Mouse (Mus musculus) lung, postnatal 0 days (tissue): ENCODE measurements around the gene Ralgapa2. TPM values are rescaled to one million over a fixed set of nuclear protein-coding genes. Genes with fewer than 3 reads are reported as not detected.

Experiments used
- ATAC-seq: fragments of 200-750 bp; cut with Nextera tagmentation; 2 replicates; pipeline ENCODE4 v1.8.0; 2017; ENCODE audit warnings: moderate library complexity
- DNase-seq: peaks from one replicate; pipeline ENCODE4 v3.0.0-alpha.2; 2016; ENCODE audit warnings: low spot score
- H3K27ac ChIP-seq: fragments of 300-500 bp; sonication (generic); 2 replicates; pipeline ENCODE4 v1.5.1; 2014; ENCODE audit warnings: antibody characterized with exemption, mild to moderate bottlenecking, low read length, mixed read lengths
- H3K27me3 ChIP-seq: fragments of 300-500 bp; sonication (generic); replicated peaks from 2 replicates; pipeline ENCODE4 v1.6.1; 2014; ENCODE audit warnings: low read length, mixed read lengths; ENCODE audit not compliant: insufficient read depth
- H3K36me3 ChIP-seq: fragments of 300-500 bp; sonication (generic); 2 replicates; pipeline ENCODE4 v1.6.1; 2014; ENCODE audit warnings: low read length, mixed read lengths; ENCODE audit not compliant: insufficient read depth
- H3K4me1 ChIP-seq: fragments of 300-500 bp; sonication (generic); 2 replicates; pipeline ENCODE4 v1.6.1; 2014; ENCODE audit warnings: antibody characterized with exemption, low read depth, low read length, mixed read lengths; ENCODE audit not compliant: insufficient read depth
- H3K4me2 ChIP-seq: fragments of 300-500 bp; sonication (generic); replicated peaks from 2 replicates; pipeline ENCODE4 v1.6.1; 2014; ENCODE audit warnings: low read depth, mild to moderate bottlenecking, low read length, moderate library complexity, mixed read lengths
- H3K4me3 ChIP-seq: fragments of 300-500 bp; sonication (generic); 2 replicates; pipeline ENCODE4 v1.5.1; 2014; ENCODE audit warnings: low read depth, low read length
- H3K9ac ChIP-seq: fragments of 300-500 bp; sonication (generic); replicated peaks from 2 replicates; pipeline ENCODE4 v1.6.1; 2014; ENCODE audit warnings: low read depth, mild to moderate bottlenecking
- H3K9me3 ChIP-seq: fragments of 300-500 bp; sonication (generic); 2 replicates; pipeline ENCODE4 v1.6.1; 2016; ENCODE audit warnings: low read length, mixed read lengths
- CTCF ChIP-seq: IDR thresholded peaks from 2 replicates; pipeline ENCODE4 v1.5.1; 2016; ENCODE audit warnings: antibody characterized with exemption, mild to moderate bottlenecking
- EP300 ChIP-seq: IDR thresholded peaks from 2 replicates; pipeline ENCODE4 v1.6.1; 2016; ENCODE audit warnings: antibody characterized with exemption, mild to moderate bottlenecking, control low read depth
- WGBS: fragments of 180-500 bp; shearing (Covaris S2); extraction: QIAGEN DNeasy Blood & Tissue Kit; methylation state at CpG from one replicate; pipeline ENCODE4 v1.1.7; 2014; 5-methylcytosine and 5-hydroxymethylcytosine counted together
- polyA plus RNA-seq: library from polyadenylated mRNA; unstranded; fragments of >200 nt; fragmentation: Nextera tagmentation; extraction: Ambion mirVana; gene quantifications from 2 replicates; pipeline ENCODE4 v1.2.1, GENCODE M21; 2015

Gene Ralgapa2
- polyA plus RNA-seq, 1 experiment from 2014 or later, result 9.1 TPM

- TF ChIP-seq CTCF, result no peak
- no peak for TF ChIP-seq EP300
- no peaks in the 10 kb centered on the region; the same call in 1 of the 2 replicates for H3K4me1 ChIP-seq
- no peak overlapping the region for H3K4me3 ChIP-seq
- H3K4me2 ChIP-seq, result no peak overlapping the region
- no peaks in the 10 kb centered on the region for H3K36me3 ChIP-seq
- ATAC-seq (no peak), DNase-seq (no peak)
- no peak overlapping the region for H3K27ac ChIP-seq
- no peak overlapping the region for H3K9ac ChIP-seq
- no peaks in the 10 kb centered on the region for H3K27me3 ChIP-seq
- WGBS, result 100% methylated on average over 1 of the region's 1 CpGs
- H3K9me3 ChIP-seq, result no peaks in the 10 kb centered on the region
Observed at GRCm38 (mm10) chr2:146493354-146493946, 18.7 kb downstream of the Ralgapa2 start.

GRCm38 (mm10) chr2:146491830-146492610, 20.1 kb downstream of the Ralgapa2 start:
- H3K27ac ChIP-seq, result no peak overlapping the region
- no peak overlapping the region for H3K9ac ChIP-seq
- WGBS, result 89% methylated on average over 5 of the region's 5 CpGs
- ATAC-seq (no peak), DNase-seq (no peak)
- H3K4me2 ChIP-seq, result no peak overlapping the region
- peaks cover 5% of the 10 kb centered on the region; the same call in 1 of the 2 replicates for H3K4me1 ChIP-seq
- no peak overlapping the region for H3K4me3 ChIP-seq
- H3K36me3 ChIP-seq, result no peaks in the 10 kb centered on the region
- TF ChIP-seq CTCF (no peak), EP300 (no peak)
- H3K9me3 ChIP-seq, result no peaks in the 10 kb centered on the region
- H3K27me3 ChIP-seq, result no peaks in the 10 kb centered on the region

GRCm38 (mm10) chr2:146490926-146491325, 21.2 kb downstream of the Ralgapa2 start:
- Histone ChIP-seq H3K4me1 (peaks cover 8% of the 10 kb centered on the region; the same call in 1 of the 2 replicates), H3K27me3 (no peaks in the 10 kb centered on the region), H3K4me3 (no peak overlapping the region), H3K9ac (no peak overlapping the region), H3K36me3 (no peaks in the 10 kb centered on the region), H3K9me3 (no peaks in the 10 kb centered on the region), H3K4me2 (no peak overlapping the region), H3K27ac (peak overlapping the region; percentile 32; the same call in 1 of the 2 replicates)
- TF ChIP-seq CTCF (no peak), EP300 (peak; percentile 96)
- 56% methylated on average over 1 of the region's 1 CpGs for WGBS
- ATAC-seq (peak; percentile 71), DNase-seq (peak; percentile 66)

GRCm38 (mm10) chr2:146488291-146488690, 23.9 kb downstream of the Ralgapa2 start:
- peaks cover 8% of the 10 kb centered on the region; the same call in 1 of the 2 replicates for H3K4me1 ChIP-seq
- peak overlapping the region; percentile 54; the same call in 1 of the 2 replicates for H3K27ac ChIP-seq
- no peak overlapping the region for H3K4me2 ChIP-seq
- no peaks in the 10 kb centered on the region for H3K9me3 ChIP-seq
- ATAC-seq, result peak; percentile 94
- 24% methylated on average over 3 of the region's 3 CpGs for WGBS
- 0 out of 2 replicates have a peak, but pooled peaks cover 5% of the 10 kb centered on the region for H3K36me3 ChIP-seq
- TF ChIP-seq EP300, result peak; percentile 100
- TF ChIP-seq CTCF, result no peak
- H3K27me3 ChIP-seq, result no peaks in the 10 kb centered on the region
- peak; percentile 83 for DNase-seq
- H3K9ac ChIP-seq, result no peak overlapping the region
- no peak overlapping the region for H3K4me3 ChIP-seq

GRCm38 (mm10) chr2:146482859-146483258, 29.3 kb downstream of the Ralgapa2 start:
- peaks cover 8% of the 10 kb centered on the region; the same call in 1 of the 2 replicates for H3K4me1 ChIP-seq
- H3K9me3 ChIP-seq, result no peaks in the 10 kb centered on the region
- H3K36me3 ChIP-seq, result 0 out of 2 replicates have a peak, but pooled peaks cover 5% of the 10 kb centered on the region
- TF ChIP-seq CTCF (no peak), EP300 (0 out of 2 replicates have a peak, but pooled peaks have one; percentile 28)
- H3K27me3 ChIP-seq, result no peaks in the 10 kb centered on the region
- H3K27ac ChIP-seq, result peak overlapping the region; percentile 54
- H3K4me3 ChIP-seq, result no peak overlapping the region
- peak; percentile 70 for DNase-seq
- ATAC-seq, result peak; percentile 89
- H3K9ac ChIP-seq, result no peak overlapping the region
- no peak overlapping the region for H3K4me2 ChIP-seq

GRCm38 (mm10) chr2:146477491-146477890, 34.7 kb downstream of the Ralgapa2 start:
- 94% methylated on average over 4 of the region's 4 CpGs for WGBS

More at GRCm38 (mm10) chr2:146477491-146477890, 34.7 kb downstream of the Ralgapa2 start:
- Histone ChIP-seq H3K9ac (no peak overlapping the region), H3K4me1 (no peaks in the 10 kb centered on the region), H3K9me3 (no peaks in the 10 kb centered on the region), H3K27ac (no peak overlapping the region), H3K36me3 (no peaks in the 10 kb centered on the region), H3K27me3 (no peaks in the 10 kb centered on the region), H3K4me2 (no peak overlapping the region), H3K4me3 (no peak overlapping the region)
- no peak for ATAC-seq
- no peak for TF ChIP-seq CTCF
- no peak for TF ChIP-seq EP300
- no peak for DNase-seq
